Mouse (Mus musculus) small intestine, adult 2 months (tissue): ENCODE measurements around the gene Axin1.

Experiments
- CTCF ChIP-seq: fragments of 200-500 bp; IDR thresholded peaks from 2 replicates; pipeline ENCODE4 v1.5.1; 2012; ENCODE audit warnings: low read depth, mild to moderate bottlenecking, control low read depth, inconsistent platforms, low read length, moderate library complexity, mixed read lengths; ENCODE audit not compliant: insufficient replicate concordance, insufficient read length; ENCODE audit errors: extremely low read depth
- POLR2A ChIP-seq: fragments of 200-500 bp; IDR thresholded peaks from 2 replicates; pipeline ENCODE4 v1.6.1; 2012; ENCODE audit warnings: low read depth, mild to moderate bottlenecking, control low read depth, inconsistent platforms, low read length, moderate library complexity

GRCm38 (mm10) chr17:26204766-26205165 lies 66.3 kb downstream of the Axin1 start:
- no peak for TF ChIP-seq POLR2A
- no peak for TF ChIP-seq CTCF
